Mouse (Mus musculus): Measurements from ENCODE around the gene Tmco4. TPM values are rescaled to one million over a fixed set of nuclear protein-coding genes. Genes with fewer than 3 reads are reported as not detected.
A peak's percentile ranks its signal among the peaks of the same experiment; 100 is the strongest.

Tmco4 gene
- polyA plus RNA-seq, 1 experiment from 2014 or later, result 2.2 TPM

- peaks cover 7% of the 10 kb centered on the region for H3K27me3 ChIP-seq (ENCODE audit: control insufficient read depth, insufficient read depth, low read length)
- no peak overlapping the region for H3K27ac ChIP-seq (replicated peaks; ENCODE audit: low read depth, low read length)
- ATAC-seq (replicated peaks; ENCODE audit: insufficient number of reproducible peaks, low FRiP score, low TSS enrichment, low read depth) (no peak), DNase-seq (ENCODE audit: low spot score) (no peak)
- H3K4me3 ChIP-seq (ENCODE audit: low read depth, low read length), result no peak overlapping the region
- WGBS, result 71% methylated on average over 18 of the region's 18 CpGs
- no peaks in the 10 kb centered on the region for H3K36me3 ChIP-seq (replicated peaks; ENCODE audit: control insufficient read depth, insufficient read depth, low read depth, low read length)
- H3K9me3 ChIP-seq (replicated peaks; ENCODE audit: control insufficient read depth, low read length), result no peaks in the 10 kb centered on the region
- no peak overlapping the region for H3K4me2 ChIP-seq (ENCODE audit: low read depth, low read length)
- H3K9ac ChIP-seq (replicated peaks; ENCODE audit: low read length), result no peak overlapping the region
- H3K4me1 ChIP-seq (ENCODE audit: control insufficient read depth, insufficient read depth, low read length), result peaks cover 4% of the 10 kb centered on the region
These were observed 108.7 kb downstream of the Tmco4 start for GRCm38 (mm10) chr4:139081270-139081931.

GRCm38 (mm10) chr4:139082790-139083564 lies 110.3 kb downstream of the Tmco4 start:
- no peak overlapping the region for H3K4me2 ChIP-seq (ENCODE audit: low read depth, low read length)
- no peaks in the 10 kb centered on the region for H3K36me3 ChIP-seq (replicated peaks; ENCODE audit: control insufficient read depth, insufficient read depth, low read depth, low read length)
- H3K27ac ChIP-seq (replicated peaks; ENCODE audit: low read depth, low read length), result no peak overlapping the region
- peak overlapping the region; percentile 13; the same call in 1 of the 2 replicates for H3K9ac ChIP-seq (replicated peaks; ENCODE audit: low read length)
- no peaks in the 10 kb centered on the region for H3K9me3 ChIP-seq (replicated peaks; ENCODE audit: control insufficient read depth, low read length)
- H3K4me1 ChIP-seq (ENCODE audit: control insufficient read depth, insufficient read depth, low read length), result peaks cover 4% of the 10 kb centered on the region
- peak; percentile 52; the same call in 1 of the 2 replicates for ATAC-seq (replicated peaks; ENCODE audit: insufficient number of reproducible peaks, low FRiP score, low TSS enrichment, low read depth)
- no peak overlapping the region for H3K4me3 ChIP-seq (ENCODE audit: low read depth, low read length)
- WGBS, result 46% methylated on average over 12 of the region's 12 CpGs
- peak; percentile 69 for DNase-seq (ENCODE audit: low spot score)
- no peaks in the 10 kb centered on the region for H3K27me3 ChIP-seq (ENCODE audit: control insufficient read depth, insufficient read depth, low read length)

GRCm38 (mm10) chr4:139085337-139085736 lies 112.6 kb downstream of the Tmco4 start:
- H3K27me3 ChIP-seq (ENCODE audit: control insufficient read depth, insufficient read depth, low read length), result no peaks in the 10 kb centered on the region
- no peaks in the 10 kb centered on the region for H3K9me3 ChIP-seq (replicated peaks; ENCODE audit: control insufficient read depth, low read length)
- H3K9ac ChIP-seq (replicated peaks; ENCODE audit: low read length), result no peak overlapping the region
- H3K4me2 ChIP-seq (ENCODE audit: low read depth, low read length), result no peak overlapping the region
- H3K36me3 ChIP-seq (replicated peaks; ENCODE audit: control insufficient read depth, insufficient read depth, low read depth, low read length), result no peaks in the 10 kb centered on the region
- H3K4me1 ChIP-seq (ENCODE audit: control insufficient read depth, insufficient read depth, low read length), result peaks cover 4% of the 10 kb centered on the region
- H3K4me3 ChIP-seq (ENCODE audit: low read depth, low read length), result no peak overlapping the region
- WGBS, result 75% methylated on average over 11 of the region's 11 CpGs
- DNase-seq (ENCODE audit: low spot score) (no peak), ATAC-seq (replicated peaks; ENCODE audit: insufficient number of reproducible peaks, low FRiP score, low TSS enrichment, low read depth) (no peak)
- H3K27ac ChIP-seq (replicated peaks; ENCODE audit: low read depth, low read length), result no peak overlapping the region

GRCm38 (mm10) chr4:139086037-139086436 lies 113.3 kb downstream of the Tmco4 start:
- Histone ChIP-seq H3K27me3 (ENCODE audit: control insufficient read depth, insufficient read depth, low read length) (peaks cover 2% of the 10 kb centered on the region; the same call in 1 of the 2 replicates), H3K36me3 (replicated peaks; ENCODE audit: control insufficient read depth, insufficient read depth, low read depth, low read length) (no peaks in the 10 kb centered on the region), H3K4me3 (ENCODE audit: low read depth, low read length) (no peak overlapping the region), H3K4me1 (ENCODE audit: control insufficient read depth, insufficient read depth, low read length) (peaks cover 6% of the 10 kb centered on the region), H3K9me3 (replicated peaks; ENCODE audit: control insufficient read depth, low read length) (no peaks in the 10 kb centered on the region), H3K4me2 (ENCODE audit: low read depth, low read length) (no peak overlapping the region), H3K27ac (replicated peaks; ENCODE audit: low read depth, low read length) (no peak overlapping the region), H3K9ac (replicated peaks; ENCODE audit: low read length) (no peak overlapping the region)
- DNase-seq (ENCODE audit: low spot score) (peak; percentile 93), ATAC-seq (replicated peaks; ENCODE audit: insufficient number of reproducible peaks, low FRiP score, low TSS enrichment, low read depth) (no peak)
- WGBS, result 20% methylated on average over 5 of the region's 5 CpGs

- Histone ChIP-seq H3K4me3 (ENCODE audit: low read depth, low read length) (no peak overlapping the region), H3K4me1 (ENCODE audit: control insufficient read depth, insufficient read depth, low read length) (peaks cover 7% of the 10 kb centered on the region), H3K9ac (replicated peaks; ENCODE audit: low read length) (no peak overlapping the region), H3K27me3 (ENCODE audit: control insufficient read depth, insufficient read depth, low read length) (peaks cover 2% of the 10 kb centered on the region; the same call in 1 of the 2 replicates), H3K36me3 (replicated peaks; ENCODE audit: control insufficient read depth, insufficient read depth, low read depth, low read length) (no peaks in the 10 kb centered on the region), H3K27ac (replicated peaks; ENCODE audit: low read depth, low read length) (no peak overlapping the region), H3K9me3 (replicated peaks; ENCODE audit: control insufficient read depth, low read length) (no peaks in the 10 kb centered on the region), H3K4me2 (ENCODE audit: low read depth, low read length) (no peak overlapping the region)
- 75% methylated on average over 4 of the region's 4 CpGs for WGBS
- no peak for ATAC-seq (replicated peaks; ENCODE audit: insufficient number of reproducible peaks, low FRiP score, low TSS enrichment, low read depth)
- DNase-seq (ENCODE audit: low spot score), result no peak
These were observed 114.3 kb downstream of the Tmco4 start for GRCm38 (mm10) chr4:139086984-139087383.

GRCm38 (mm10) chr4:139088982-139089671 lies 116.4 kb downstream of the Tmco4 start:
- H3K9ac ChIP-seq (replicated peaks; ENCODE audit: low read length), result no peak overlapping the region

GRCm38 (mm10) chr4:139090303-139090940 lies 117.7 kb downstream of the Tmco4 start:
- Histone ChIP-seq H3K27ac (replicated peaks; ENCODE audit: low read depth, low read length) (no peak overlapping the region), H3K36me3 (replicated peaks; ENCODE audit: control insufficient read depth, insufficient read depth, low read depth, low read length) (no peaks in the 10 kb centered on the region), H3K9ac (replicated peaks; ENCODE audit: low read length) (peak overlapping the region; percentile 85), H3K4me1 (ENCODE audit: control insufficient read depth, insufficient read depth, low read length) (peaks cover 3% of the 10 kb centered on the region; the same call in 1 of the 2 replicates), H3K9me3 (replicated peaks; ENCODE audit: control insufficient read depth, low read length) (no peaks in the 10 kb centered on the region), H3K27me3 (ENCODE audit: control insufficient read depth, insufficient read depth, low read length) (peaks cover 5% of the 10 kb centered on the region; the same call in 1 of the 2 replicates), H3K4me2 (ENCODE audit: low read depth, low read length) (peak overlapping the region; percentile 82), H3K4me3 (ENCODE audit: low read depth, low read length) (peak overlapping the region; percentile 63)
- DNase-seq (ENCODE audit: low spot score) (no peak), ATAC-seq (replicated peaks; ENCODE audit: insufficient number of reproducible peaks, low FRiP score, low TSS enrichment, low read depth) (no peak)
- WGBS, result 59% methylated on average over 15 of the region's 15 CpGs

More at GRCm38 (mm10) chr4:139088982-139089671, 116.4 kb downstream of the Tmco4 start:
- Histone ChIP-seq H3K27me3 (ENCODE audit: control insufficient read depth, insufficient read depth, low read length) (peaks cover 5% of the 10 kb centered on the region; the same call in 1 of the 2 replicates), H3K4me1 (ENCODE audit: control insufficient read depth, insufficient read depth, low read length) (peaks cover 3% of the 10 kb centered on the region; the same call in 1 of the 2 replicates), H3K9me3 (replicated peaks; ENCODE audit: control insufficient read depth, low read length) (no peaks in the 10 kb centered on the region), H3K4me2 (ENCODE audit: low read depth, low read length) (no peak overlapping the region), H3K4me3 (ENCODE audit: low read depth, low read length) (no peak overlapping the region), H3K36me3 (replicated peaks; ENCODE audit: control insufficient read depth, insufficient read depth, low read depth, low read length) (no peaks in the 10 kb centered on the region), H3K27ac (replicated peaks; ENCODE audit: low read depth, low read length) (no peak overlapping the region)
- WGBS, result 55% methylated on average over 9 of the region's 9 CpGs
- ATAC-seq (replicated peaks; ENCODE audit: insufficient number of reproducible peaks, low FRiP score, low TSS enrichment, low read depth) (no peak), DNase-seq (ENCODE audit: low spot score) (no peak)

Measured in embryonic facial prominence, embryonic 11.5 days (tissue).